Mouse (Mus musculus) CH12.LX (cell line): ENCODE measurements around the gene Plcxd2. TPM values are rescaled to one million over a fixed set of nuclear protein-coding genes. Genes with fewer than 3 reads are reported as not detected.

Experiments used
- DNase-seq: peaks from one replicate; pipeline ENCODE4 v3.0.0-alpha.2; 2013; ENCODE audit errors: extremely low read depth
- H3K27ac ChIP-seq: 2 replicates; pipeline ENCODE4 v1.5.1; 2012; ENCODE audit warnings: low read depth, mild to moderate bottlenecking, control low read depth, moderate library complexity; ENCODE audit not compliant: insufficient read depth
- H3K27me3 ChIP-seq: replicated peaks from 2 replicates; pipeline ENCODE3; 2012; ENCODE audit warnings: inconsistent platforms
- H3K36me3 ChIP-seq, 2 experiments: replicated peaks in 1 of 2; 2 replicates each; pipeline versions ENCODE3 to v1.6.1; 2012; ENCODE audit warnings: inconsistent platforms in 1 of 2, low read length in 1 of 2, mild to moderate bottlenecking in 1 of 2, mixed read lengths in 1 of 2, moderate library complexity in 1 of 2; ENCODE audit not compliant: control insufficient read depth in 1 of 2, insufficient read depth in 1 of 2
- H3K4me1 ChIP-seq, 2 experiments: 2 replicates each; pipeline ENCODE4 v1.6.1; 2012; ENCODE audit warnings: inconsistent platforms in 1 of 2, moderate library complexity in 1 of 2; ENCODE audit not compliant: insufficient read depth in 2 of 2, control insufficient read depth in 1 of 2
- H3K4me2 ChIP-seq: 2 replicates; pipeline ENCODE4 v1.6.1; 2012; ENCODE audit warnings: low read depth, mild to moderate bottlenecking, control low read depth; ENCODE audit not compliant: poor library complexity, insufficient read depth, severe bottlenecking
- H3K4me3 ChIP-seq, 3 experiments: fragments of 150-350 bp in 1 of 3; sonication (generic) in 1 of 3; replicated peaks in 1 of 3; 2 replicates each; pipeline versions ENCODE3 to v1.5.1; 2011 to 2012; ENCODE audit warnings: low read depth in 2 of 3, low read length in 2 of 3, mild to moderate bottlenecking in 2 of 3, moderate library complexity in 2 of 3, control low read depth in 1 of 3, improper control_type of control experiment in 1 of 3, inconsistent platforms in 1 of 3, mixed read lengths in 1 of 3; ENCODE audit not compliant: poor library complexity in 1 of 3
- H3K79me2 ChIP-seq: replicated peaks from 2 replicates; pipeline ENCODE4 v1.6.1; 2012; ENCODE audit warnings: mild to moderate bottlenecking, moderate library complexity; ENCODE audit not compliant: control insufficient read depth, poor library complexity, insufficient read depth, severe bottlenecking; ENCODE audit errors: extremely low read depth
- H3K9ac ChIP-seq: 2 replicates; pipeline ENCODE4 v1.6.1; 2012; ENCODE audit warnings: low read depth, mild to moderate bottlenecking, control low read depth, moderate library complexity; ENCODE audit not compliant: insufficient read depth
- H3K9me3 ChIP-seq: replicated peaks from 2 replicates; pipeline ENCODE3; 2012; ENCODE audit warnings: low read length, inconsistent platforms, mixed read lengths
- BHLHE40 ChIP-seq: IDR thresholded peaks from 2 replicates; pipeline ENCODE4 v1.6.1; 2011; ENCODE audit warnings: mild to moderate bottlenecking, low read depth, low read length, improper control_type of control experiment
- CTCF ChIP-seq, 2 experiments: IDR thresholded peaks in 1 of 2; conservative IDR thresholded peaks in 1 of 2; 2 replicates each; pipeline ENCODE4 v1.5.1; 2011 to 2012; ENCODE audit warnings: low read depth in 2 of 2, low read length in 2 of 2, improper control_type of control experiment in 1 of 2, inconsistent platforms in 1 of 2, mild to moderate bottlenecking in 1 of 2, moderate library complexity in 1 of 2
- EP300 ChIP-seq: IDR thresholded peaks from 2 replicates; pipeline ENCODE4 v1.6.1; 2011; ENCODE audit warnings: low read length, improper control_type of control experiment
- GABPA ChIP-seq: IDR thresholded peaks from 2 replicates; pipeline ENCODE4 v1.6.1; 2012; ENCODE audit warnings: low read depth, low read length, improper control_type of control experiment, inconsistent platforms; ENCODE audit not compliant: insufficient replicate concordance
- HCFC1 ChIP-seq: IDR thresholded peaks from 2 replicates; pipeline ENCODE4 v1.6.1; 2012; ENCODE audit warnings: low read depth, mild to moderate bottlenecking, inconsistent platforms, low read length, improper control_type of control experiment
- IRF4 ChIP-seq: IDR thresholded peaks from 2 replicates; pipeline ENCODE4 v1.6.1; 2014; ENCODE audit warnings: low read depth, mild to moderate bottlenecking, inconsistent platforms, low read length, improper control_type of control experiment
- JUN ChIP-seq: IDR thresholded peaks from 2 replicates; pipeline ENCODE4 v1.6.1; 2011; ENCODE audit warnings: low read depth, mild to moderate bottlenecking, low read length, improper control_type of control experiment, moderate library complexity; ENCODE audit not compliant: insufficient read depth
- MAFK ChIP-seq: IDR thresholded peaks from 2 replicates; pipeline ENCODE4 v1.6.1; 2011; ENCODE audit warnings: low read length, improper control_type of control experiment; ENCODE audit not compliant: insufficient replicate concordance
- MAZ ChIP-seq: IDR thresholded peaks from 2 replicates; pipeline ENCODE4 v1.6.1; 2012; ENCODE audit warnings: low read depth, mild to moderate bottlenecking, inconsistent platforms, low read length, improper control_type of control experiment, moderate library complexity
- MXI1 ChIP-seq: IDR thresholded peaks from 2 replicates; pipeline ENCODE4 v1.6.1; 2011; ENCODE audit warnings: mild to moderate bottlenecking, low read depth, low read length, improper control_type of control experiment
- MYC ChIP-seq: IDR thresholded peaks from 2 replicates; pipeline ENCODE4 v1.6.1; 2011; ENCODE audit warnings: low read depth, mild to moderate bottlenecking, improper control_type of control experiment, low read length
- NELFE ChIP-seq: IDR thresholded peaks from 2 replicates; pipeline ENCODE4 v1.6.1; 2011; ENCODE audit warnings: low read depth, low read length, improper control_type of control experiment
- PAX5 ChIP-seq: IDR thresholded peaks from 2 replicates; pipeline ENCODE4 v1.6.1; 2012; ENCODE audit warnings: low read length, inconsistent platforms, mixed read lengths
- RAD21 ChIP-seq: IDR thresholded peaks from 2 replicates; pipeline ENCODE4 v1.6.1; 2011; ENCODE audit warnings: low read depth, mild to moderate bottlenecking, low read length, improper control_type of control experiment, moderate library complexity
- SIN3A ChIP-seq: IDR thresholded peaks from 2 replicates; pipeline ENCODE4 v1.6.1; 2012; ENCODE audit warnings: low read length, improper control_type of control experiment, inconsistent platforms
- SMC3 ChIP-seq: IDR thresholded peaks from 2 replicates; pipeline ENCODE4 v1.6.1; 2011; ENCODE audit warnings: low read depth, low read length, improper control_type of control experiment
- TCF12 ChIP-seq: IDR thresholded peaks from 2 replicates; pipeline ENCODE4 v1.6.1; 2014; ENCODE audit warnings: low read depth, mild to moderate bottlenecking, inconsistent platforms, low read length, improper control_type of control experiment
- USF1 ChIP-seq: IDR thresholded peaks from 2 replicates; pipeline ENCODE4 v1.6.1; 2014; ENCODE audit warnings: low read depth, mild to moderate bottlenecking, inconsistent platforms, low read length, improper control_type of control experiment
- USF2 ChIP-seq: conservative IDR thresholded peaks from 2 replicates; pipeline ENCODE4 v1.6.1; 2011; ENCODE audit warnings: low read depth, low read length, improper control_type of control experiment
- ZC3H11A ChIP-seq: IDR thresholded peaks from 2 replicates; pipeline ENCODE4 v1.6.1; 2012; ENCODE audit warnings: low read depth, mild to moderate bottlenecking, inconsistent platforms, low read length, improper control_type of control experiment
- ZNF384 ChIP-seq: IDR thresholded peaks from 2 replicates; pipeline ENCODE4 v1.6.1; 2012; ENCODE audit warnings: low read depth, low read length, improper control_type of control experiment, inconsistent platforms
- dilution Hi-C: fragments of 300-500 bp; cut with MboI; formaldehyde crosslinking; loops from 2 replicates; pipeline ENCODE4 v1.14.3; 2020; ENCODE audit warnings: low sequenced_read_pairs; ENCODE audit not compliant: extremely low pct_unique_long_range_greater_than_20kb, extremely low pct_ligation_motif_present
- in situ Hi-C: fragments of 300-500 bp; cut with MboI; formaldehyde crosslinking; loops from 3 replicates; pipeline ENCODE4 v1.14.3; 2019; ENCODE audit warnings: low sequenced_read_pairs, low pct_ligation_motif_present, low pct_unique_long_range_greater_than_20kb, mixed read lengths
- polyA plus RNA-seq: library from polyadenylated mRNA; unstranded; fragments of >175 nt; gene quantifications from 2 replicates; pipeline ENCODE4 v1.2.1, GENCODE M21; 2012; ENCODE audit warnings: low read depth; ENCODE audit not compliant: insufficient read length
- total RNA-seq, 2 experiments: library from RNA; depleted of rRNA; stranded (reverse); fragments of 300-350 nt in 1 of 2; fragments of >200 nt in 1 of 2; gene quantifications; 2 replicates each; pipeline ENCODE4 v1.2.3; 2012 to 2014

Plcxd2 gene
- total and polyA plus RNA-seq, 3 experiments: not detected

GRCm38 (mm10) chr16:46022958-46023491 lies 13.0 kb upstream of the Plcxd2 start:
- no peak overlapping the region for H3K9ac ChIP-seq
- H3K79me2 ChIP-seq: no peaks in the 10 kb centered on the region
- no peak for TF ChIP-seq SIN3A
- TF ChIP-seq MXI1: no peak
- no peak for TF ChIP-seq PAX5
- no peak for TF ChIP-seq BHLHE40
- no peak for TF ChIP-seq GABPA
- no peak for TF ChIP-seq JUN
- TF ChIP-seq MAFK: no peak
- no peak for TF ChIP-seq IRF4
- no peak for TF ChIP-seq EP300
- TF ChIP-seq NELFE: no peak
- TF ChIP-seq ZNF384: no peak
- no peak for TF ChIP-seq USF1
- TF ChIP-seq USF2: no peak
- TF ChIP-seq MAZ: no peak
- no peak for TF ChIP-seq MYC
- TF ChIP-seq, all 38 proteins: peak for 0
- Histone ChIP-seq H3K27ac (no peak overlapping the region), H3K9me3 (no peaks in the 10 kb centered on the region), H3K27me3 (no peaks in the 10 kb centered on the region), H3K36me3 (no peaks in the 10 kb centered on the region), H3K4me1 (peaks cover 0 to 7% of the 10 kb centered on the region in 2 experiments; a peak in 2 of 4 replicates), H3K4me2 (no peak overlapping the region), H3K4me3 (no peak overlapping the region)
- dilution Hi-C loops (no loop called here), in situ Hi-C loops (no loop called here)
- DNase-seq: no peak

GRCm38 (mm10) chr16:46022189-46022928 lies 12.3 kb upstream of the Plcxd2 start:
- Histone ChIP-seq H3K27ac (no peak overlapping the region), H3K4me3 (no peak overlapping the region), H3K27me3 (no peaks in the 10 kb centered on the region), H3K9me3 (no peaks in the 10 kb centered on the region), H3K4me1 (peaks cover 0 to 7% of the 10 kb centered on the region in 2 experiments; a peak in 2 of 4 replicates), H3K79me2 (no peaks in the 10 kb centered on the region), H3K9ac (no peak overlapping the region), H3K36me3 (no peaks in the 10 kb centered on the region), H3K4me2 (no peak overlapping the region; the same call in 1 of the 2 replicates)
- peak; percentile 77 for DNase-seq
- dilution Hi-C loops (no loop called here), in situ Hi-C loops (no loop called here)
- TF ChIP-seq USF2 (no peak), TCF12 (no peak), CTCF (conservative IDR thresholded peaks at IDR 0.05 in 1 of 2, IDR thresholded peaks at IDR 0.05 in 1 of 2; ENCODE audit: low read depth in 2 of 2, low read length in 2 of 2) (peak; percentile 63 to 95; a peak in 3 of 4 replicates), USF1 (no peak), RAD21 (peak; percentile 93), ZNF384 (peak; percentile 63), ZC3H11A (peak; percentile 31; the same call in 1 of the 2 replicates), HCFC1 (no peak), SMC3 (peak; percentile 90)
